Mouse (Mus musculus): Measurements from ENCODE around the gene Prps1.
"Not testable (repeated sequence)": the region's sequence is repeated elsewhere in the genome, so short reads cannot be mapped to it uniquely, and the experiment has no call there.

Prps1 gene

GRCm38 (mm10) chrX:140456279-140456731, at the start of gene Prps1:
TSS of gene Prps1 (plus strand) at chrX:140456613.
- DNase-seq (ENCODE audit: extremely low read depth, low read depth, low spot score), result no peak

GRCm38 (mm10) chrX:140407593-140407992, 48.8 kb upstream of the Prps1 start:
- DNase-seq (ENCODE audit: extremely low read depth, low read depth, low spot score), result no peak

- DNase-seq (ENCODE audit: extremely low read depth, low read depth, low spot score), result no peak
Measured at GRCm38 (mm10) chrX:140418467-140418866, 37.9 kb upstream of the Prps1 start.

GRCm38 (mm10) chrX:140427124-140427523, 29.3 kb upstream of the Prps1 start:
- no peak for DNase-seq (ENCODE audit: extremely low read depth, low read depth, low spot score)

GRCm38 (mm10) chrX:140428252-140428651, 28.2 kb upstream of the Prps1 start:
- DNase-seq (ENCODE audit: extremely low read depth, low read depth, low spot score), result no peak

- DNase-seq (ENCODE audit: extremely low read depth, low read depth, low spot score), result no peak
Measured at GRCm38 (mm10) chrX:140429985-140430384, 26.4 kb upstream of the Prps1 start.

- DNase-seq (ENCODE audit: extremely low read depth, low read depth, low spot score), result no peak
Measured at GRCm38 (mm10) chrX:140430506-140430905, 25.9 kb upstream of the Prps1 start.

GRCm38 (mm10) chrX:140431981-140432380, 24.4 kb upstream of the Prps1 start:
- DNase-seq (ENCODE audit: extremely low read depth, low read depth, low spot score), result no peak

GRCm38 (mm10) chrX:140432786-140433185, 23.6 kb upstream of the Prps1 start:
- no peak for DNase-seq (ENCODE audit: extremely low read depth, low read depth, low spot score)

- DNase-seq (ENCODE audit: extremely low read depth, low read depth, low spot score), result no peak
Measured at GRCm38 (mm10) chrX:140437906-140438305, 18.5 kb upstream of the Prps1 start.

- DNase-seq (ENCODE audit: extremely low read depth, low read depth, low spot score), result no peak
Measured at GRCm38 (mm10) chrX:140445551-140445950, 10.9 kb upstream of the Prps1 start.

GRCm38 (mm10) chrX:140450071-140450470, 6.3 kb upstream of the Prps1 start:
- no peak for DNase-seq (ENCODE audit: extremely low read depth, low read depth, low spot score)

GRCm38 (mm10) chrX:140456751-140457491, 508 bp downstream of the Prps1 start:
- no peak for DNase-seq (ENCODE audit: extremely low read depth, low read depth, low spot score)

GRCm38 (mm10) chrX:140457502-140457901, 1.1 kb downstream of the Prps1 start:
- no peak for DNase-seq (ENCODE audit: extremely low read depth, low read depth, low spot score)

- no peak for DNase-seq (ENCODE audit: extremely low read depth, low read depth, low spot score)
Measured at GRCm38 (mm10) chrX:140478231-140478630, 21.8 kb downstream of the Prps1 start.

GRCm38 (mm10) chrX:140479171-140479570, 22.8 kb downstream of the Prps1 start:
- no peak for DNase-seq (ENCODE audit: extremely low read depth, low read depth, low spot score)

- no peak for DNase-seq (ENCODE audit: extremely low read depth, low read depth, low spot score)
Measured at GRCm38 (mm10) chrX:140489174-140489573, 32.8 kb downstream of the Prps1 start.

- no peak for DNase-seq (ENCODE audit: extremely low read depth, low read depth, low spot score)
Measured at GRCm38 (mm10) chrX:140490203-140490602, 33.8 kb downstream of the Prps1 start.

GRCm38 (mm10) chrX:140491884-140492571, 35.6 kb downstream of the Prps1 start:
- DNase-seq (ENCODE audit: extremely low read depth, low read depth, low spot score), result no peak

GRCm38 (mm10) chrX:140493527-140494029, 37.2 kb downstream of the Prps1 start:
- no peak for DNase-seq (ENCODE audit: extremely low read depth, low read depth, low spot score)

GRCm38 (mm10) chrX:140494170-140494569, 37.8 kb downstream of the Prps1 start:
- DNase-seq (ENCODE audit: extremely low read depth, low read depth, low spot score), result no peak

- DNase-seq (ENCODE audit: extremely low read depth, low read depth, low spot score), result not testable (repeated sequence)
Measured at GRCm38 (mm10) chrX:140498431-140498830, 42.0 kb downstream of the Prps1 start.
